Mouse (Mus musculus) lung, adult 2 months (tissue): ENCODE measurements around the gene Zcchc4.

Experiments used
- CTCF ChIP-seq: fragments of 200-500 bp; IDR thresholded peaks from 2 replicates; pipeline ENCODE4 v1.5.1; 2011; ENCODE audit warnings: mild to moderate bottlenecking, low read length, control low read depth; ENCODE audit not compliant: insufficient read depth
- POLR2A ChIP-seq: fragments of 200-500 bp; IDR thresholded peaks from 2 replicates; pipeline ENCODE4 v1.6.1; 2011; ENCODE audit warnings: low read depth, mild to moderate bottlenecking, control low read depth, low read length, borderline replicate concordance; ENCODE audit errors: extremely low read depth

GRCm38 (mm10) chr5:52866361-52867155 is 91.3 kb downstream of the Zcchc4 start:
- TF ChIP-seq CTCF (no peak), POLR2A (no peak)
